Mouse (Mus musculus): ENCODE measurements around the gene Aoc1.

- TF ChIP-seq CTCF (IDR thresholded peaks at IDR 0.05; ENCODE audit: low read depth) (no peak), EP300 (IDR thresholded peaks at IDR 0.05; ENCODE audit: low read depth) (no peak)
These were observed 84.1 kb downstream of the Aoc1 start for GRCm38 (mm10) chr6:48956785-48957184.
